Mouse (Mus musculus) inflammation-experienced regulatory T-cells, adult 6 months (primary cell): Measurements from ENCODE around the gene Zfp654. TPM values are rescaled to one million over a fixed set of nuclear protein-coding genes. Genes with fewer than 3 reads are reported as not detected.
"Not testable (repeated sequence)": the region's sequence is repeated elsewhere in the genome, so short reads cannot be mapped to it uniquely, and the experiment has no call there.

ENCODE experiments used
- ATAC-seq: one replicate; pipeline ENCODE4 v1.8.0; 2017
- polyA plus RNA-seq, 3 experiments: library from polyadenylated mRNA; unstranded; fragments of 100-300 nt; shearing (Covaris generic); gene quantifications; one replicate each; pipeline ENCODE4 v1.2.1; 2017

Zfp654 gene
- 10 to 100 TPM in 1 of 3 experiments, 1 to 10 TPM in 2; 9.0 to 10.3 (median 9.5) TPM for polyA plus RNA-seq

DNA sequence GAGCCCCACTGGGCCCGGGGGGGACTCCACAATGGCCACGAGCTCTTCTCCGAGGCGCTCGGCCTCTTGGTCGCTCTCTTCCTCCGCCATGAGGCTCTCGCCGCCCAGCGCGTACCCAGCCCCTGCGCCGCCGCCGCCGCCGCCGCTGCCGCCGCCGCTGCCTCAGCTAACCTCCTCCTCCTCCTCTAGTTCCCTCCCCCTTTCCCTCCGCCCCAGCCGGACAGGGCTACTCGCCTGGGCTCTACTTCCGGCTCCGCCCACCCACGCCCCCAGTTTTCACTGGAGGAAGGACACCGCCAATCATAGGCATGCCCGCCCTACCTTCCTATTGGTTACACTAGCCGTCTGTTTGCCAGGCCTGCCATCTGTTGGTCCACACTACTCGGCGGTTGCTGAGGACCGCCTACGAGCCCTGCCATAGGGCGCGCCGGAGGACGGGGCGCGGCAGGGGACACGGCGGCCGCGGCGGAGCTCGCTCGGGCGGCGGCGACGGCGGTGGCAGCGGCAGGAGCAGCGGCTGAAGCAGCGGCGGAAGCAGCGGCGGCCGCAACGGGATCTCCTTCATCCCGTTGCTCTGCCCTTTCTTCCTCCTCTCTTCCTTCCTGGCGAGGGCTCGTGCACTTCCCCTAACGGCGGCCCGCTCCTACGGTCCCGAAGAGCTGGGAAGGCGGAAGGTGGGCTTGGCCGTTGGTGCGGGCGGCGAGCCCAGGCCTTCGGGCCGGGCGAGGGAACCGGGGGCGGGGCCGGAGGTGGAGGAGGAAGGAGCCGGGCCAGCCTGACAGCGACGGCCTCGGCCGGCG lies at the start of gene Zfp654, which contains the start of gene Cggbp1:
Gene Zfp654 (minus strand): TSS at position 90 of the 800 bp plus-strand sequence.
Gene Cggbp1 (plus strand): TSS at position 434 of the 800 bp plus-strand sequence.
- peak; percentile 96 for ATAC-seq

- peak; percentile 73 for ATAC-seq
These were observed 47.6 kb upstream of the Zfp654 start for GRCm38 (mm10) chr16:64899084-64899483.

GRCm38 (mm10) chr16:64889496-64889895 lies 38.0 kb upstream of the Zfp654 start:
- ATAC-seq: no peak

- no peak for ATAC-seq
These were observed 34.1 kb upstream of the Zfp654 start for GRCm38 (mm10) chr16:64885547-64885946.

DNA sequence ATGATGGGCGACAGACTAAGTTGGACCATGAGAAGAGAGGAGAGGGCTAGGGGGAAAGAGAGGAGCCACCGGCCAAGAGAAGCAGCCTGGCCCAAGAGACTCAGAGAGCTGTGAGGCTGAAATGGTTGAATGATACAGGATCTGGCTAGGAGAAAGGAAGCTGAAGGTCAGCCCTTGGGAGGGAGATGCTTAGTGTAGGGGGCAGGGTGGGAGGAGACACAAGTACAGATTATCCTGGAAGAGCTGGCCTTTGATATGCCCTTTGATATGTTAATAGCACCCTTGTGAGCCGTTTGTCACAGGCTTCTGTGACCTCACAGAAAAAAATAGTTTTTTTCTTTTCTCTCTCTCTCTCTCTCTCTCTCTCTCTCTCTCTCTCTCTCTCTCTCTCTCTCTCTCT lies 33.7 kb upstream of the Zfp654 start:
- ATAC-seq: no peak

DNA sequence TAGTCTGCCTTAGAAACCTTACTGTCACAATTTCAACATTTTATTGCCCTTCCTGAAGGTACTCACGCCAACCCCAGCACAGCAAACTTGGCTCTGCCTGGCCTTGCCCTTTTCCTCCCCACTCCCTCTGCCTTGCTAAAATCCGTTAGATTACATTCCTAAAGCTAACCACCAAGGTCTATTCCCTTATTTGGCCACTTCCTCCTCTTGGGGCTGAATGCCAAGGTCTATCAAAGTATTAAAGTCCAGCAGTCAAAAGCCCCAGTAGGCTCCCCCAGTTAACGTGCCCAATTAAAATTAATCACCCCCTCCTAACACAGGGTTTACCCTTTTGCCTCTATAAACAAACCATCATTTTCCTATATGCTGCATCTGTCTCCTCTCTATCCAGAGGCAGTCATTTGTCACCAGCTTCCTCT lies 33.0 kb upstream of the Zfp654 start:
- no peak for ATAC-seq

DNA sequence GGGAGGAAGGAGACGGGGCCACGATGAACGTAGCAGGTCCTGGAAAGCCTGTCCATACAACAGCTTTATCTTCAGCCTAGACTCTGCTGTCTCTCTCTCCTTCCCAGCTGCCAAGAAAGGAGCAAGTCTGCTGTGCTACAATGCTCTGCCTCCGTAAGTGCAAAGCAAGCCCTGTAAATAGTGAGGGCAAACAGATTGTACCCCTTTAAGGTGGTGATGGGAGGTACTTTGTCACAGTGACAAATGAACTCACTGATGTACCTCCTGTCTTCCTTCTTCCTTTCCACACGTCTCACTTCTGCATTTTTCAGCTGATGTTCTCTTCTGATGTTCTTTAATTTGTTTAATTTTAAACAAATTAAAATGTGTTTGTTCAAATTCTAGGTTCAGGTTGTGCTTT lies 32.4 kb upstream of the Zfp654 start:
- ATAC-seq: no peak

GRCm38 (mm10) chr16:64881442-64881841 lies 30.0 kb upstream of the Zfp654 start:
- ATAC-seq: peak; percentile 60

- no peak for ATAC-seq
These were observed 29.5 kb upstream of the Zfp654 start for GRCm38 (mm10) chr16:64880986-64881385.

DNA sequence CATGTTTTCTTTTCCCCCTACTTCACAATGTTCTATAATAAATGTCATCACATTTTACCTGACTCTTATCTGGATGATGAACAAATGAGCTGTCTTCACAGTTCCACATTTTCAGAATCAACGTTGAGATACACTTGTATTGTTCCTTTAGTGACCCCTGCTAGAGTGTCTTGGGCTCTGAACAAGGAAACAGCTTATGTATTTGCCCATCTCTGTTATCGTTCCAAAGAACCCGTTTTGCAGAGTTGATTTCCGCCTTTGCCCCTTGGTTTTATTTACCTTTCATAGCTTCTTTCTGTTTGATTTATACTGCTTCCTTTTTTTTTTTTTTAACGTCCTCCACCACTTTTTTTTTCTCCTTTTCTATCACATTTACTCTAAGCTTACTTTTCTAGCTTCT lies 28.3 kb upstream of the Zfp654 start:
- no peak for ATAC-seq

DNA sequence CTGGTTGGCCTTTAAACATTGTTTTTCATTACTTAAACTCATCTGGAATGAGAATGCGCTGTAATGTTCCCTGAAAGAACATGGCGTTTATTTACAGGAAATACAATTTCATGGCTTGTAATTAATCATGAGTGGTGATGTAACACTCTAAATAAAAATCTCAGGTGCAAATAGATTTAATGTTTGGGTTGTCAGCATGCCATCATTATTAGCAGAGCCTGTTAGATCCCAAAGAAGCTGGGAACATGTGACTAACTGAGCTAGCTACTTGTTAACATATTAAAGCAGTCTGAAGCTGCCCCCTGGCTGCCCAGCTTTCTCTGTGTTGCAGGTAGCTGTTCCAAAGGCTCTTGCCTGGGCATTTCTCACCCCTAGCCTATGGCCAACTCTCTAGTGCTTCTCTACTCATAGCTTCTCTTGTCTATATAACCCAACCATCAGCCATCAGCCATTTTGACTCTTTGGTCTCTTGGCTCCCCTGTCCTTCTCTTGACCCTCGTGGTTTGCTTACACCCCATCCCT lies 27.2 kb upstream of the Zfp654 start:
- ATAC-seq: no peak

DNA sequence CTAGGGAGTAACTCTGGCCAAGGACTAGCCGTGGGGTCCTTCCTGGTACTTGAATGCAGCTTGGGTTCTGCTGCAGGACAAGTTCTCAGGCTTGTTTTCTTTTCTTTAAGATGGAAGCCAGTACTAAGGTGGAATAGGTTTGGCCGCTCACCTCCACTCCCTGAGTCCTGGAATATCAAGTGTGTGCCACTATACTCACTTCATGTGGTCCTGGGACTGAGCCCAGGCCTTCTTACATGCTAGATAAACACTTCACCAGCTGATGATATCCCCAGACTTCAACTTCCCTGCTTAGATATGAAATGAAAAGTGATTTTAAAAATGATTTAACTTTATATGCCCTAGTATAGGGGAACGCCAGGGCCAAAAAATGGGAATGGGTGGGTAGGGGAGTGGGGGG lies 25.9 kb upstream of the Zfp654 start:
- no peak for ATAC-seq

GRCm38 (mm10) chr16:64876631-64877265 lies 25.3 kb upstream of the Zfp654 start:
- ATAC-seq: no peak

GRCm38 (mm10) chr16:64875822-64876221 lies 24.4 kb upstream of the Zfp654 start:
- ATAC-seq: no peak

GRCm38 (mm10) chr16:64875384-64875783 lies 23.9 kb upstream of the Zfp654 start:
- no peak for ATAC-seq

DNA sequence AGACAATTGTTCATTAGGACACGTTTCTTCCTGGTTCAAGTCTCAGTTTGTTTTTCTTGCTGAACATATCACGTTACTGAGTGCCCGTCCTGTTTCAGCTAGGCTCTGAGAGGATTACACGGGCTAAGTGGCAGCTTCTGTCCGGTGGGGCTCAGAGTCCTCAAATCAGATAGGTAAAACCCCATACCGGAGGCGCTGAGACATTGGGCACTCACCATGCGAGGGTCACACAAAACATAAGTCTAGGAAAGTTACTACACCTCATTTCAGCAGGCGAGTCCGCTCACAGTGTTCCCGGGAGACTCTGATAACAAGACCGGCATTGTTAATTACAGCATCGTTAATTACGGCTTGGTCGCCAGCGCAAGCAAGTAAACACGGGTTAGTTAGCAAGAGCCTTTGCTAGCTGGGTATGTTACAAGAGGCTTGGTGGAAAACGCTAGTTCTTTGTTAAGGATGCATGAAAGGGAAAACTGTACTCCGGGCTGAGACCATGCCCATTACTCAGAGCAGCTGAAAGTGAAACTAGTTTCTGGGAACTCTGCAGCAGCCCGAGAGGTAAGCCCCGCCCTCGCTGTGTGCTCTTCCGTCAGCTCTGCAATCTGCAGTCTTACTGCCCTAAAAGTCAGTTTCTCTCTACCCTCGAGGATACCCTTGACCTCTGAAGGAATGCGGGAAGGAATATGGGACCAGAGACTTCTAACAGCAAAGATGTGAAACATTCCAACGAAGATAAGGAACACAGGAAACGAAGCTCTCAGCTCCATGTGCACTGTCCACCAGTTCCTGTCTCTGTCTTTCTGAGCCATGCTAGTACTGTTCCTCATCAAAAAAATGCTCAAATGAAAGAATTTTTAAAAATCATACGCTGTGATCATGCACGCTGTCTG lies 22.2 kb upstream of the Zfp654 start:
- ATAC-seq: peak; percentile 97

- ATAC-seq: peak; percentile 3
These were observed 21.4 kb upstream of the Zfp654 start for GRCm38 (mm10) chr16:64872841-64873240.

DNA sequence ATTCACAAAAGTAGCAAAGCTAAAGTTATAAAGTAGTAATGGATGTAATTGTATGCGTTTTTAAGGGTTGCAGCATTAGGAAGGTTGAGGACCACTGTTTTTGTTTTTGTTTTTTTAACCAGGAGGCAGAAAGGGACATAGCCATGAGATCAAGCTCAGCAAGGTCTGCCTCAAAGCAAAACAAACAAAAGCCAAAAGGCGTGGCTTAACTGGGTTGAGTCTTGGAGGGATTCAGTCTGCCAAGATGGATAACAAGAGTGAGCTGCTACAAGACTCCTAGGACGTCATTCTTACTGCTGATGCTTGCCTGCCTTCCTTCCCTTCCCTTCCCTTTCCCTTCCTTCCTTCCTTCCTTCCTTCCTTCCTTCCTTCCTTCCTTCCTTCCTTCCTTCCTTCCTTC lies 20.8 kb upstream of the Zfp654 start:
- no peak for ATAC-seq

GRCm38 (mm10) chr16:64869621-64870020 lies 18.2 kb upstream of the Zfp654 start:
- no peak for ATAC-seq

GRCm38 (mm10) chr16:64868613-64869012 lies 17.2 kb upstream of the Zfp654 start:
- ATAC-seq: no peak

DNA sequence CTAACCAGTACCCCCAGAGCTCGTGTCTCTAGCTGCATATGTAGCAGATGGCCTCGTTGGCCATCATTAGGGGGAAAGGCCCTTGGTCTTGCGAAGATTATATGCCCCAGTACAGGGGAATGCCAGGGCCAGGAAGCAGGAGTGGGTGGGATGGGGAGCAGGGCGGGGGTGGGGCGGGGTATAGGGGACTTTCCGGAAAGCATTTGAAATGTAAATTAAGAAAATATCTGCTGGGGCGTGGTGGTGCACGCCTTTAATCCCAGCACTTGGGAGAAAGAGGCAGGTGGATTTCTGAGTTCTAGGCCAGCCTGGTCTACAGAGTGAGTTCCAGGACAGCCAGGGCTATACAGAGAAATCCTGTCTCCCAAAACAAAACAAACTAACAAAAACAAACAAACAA lies 14.4 kb upstream of the Zfp654 start:
- ATAC-seq: not testable (repeated sequence)

GRCm38 (mm10) chr16:64856946-64857345 lies 5.5 kb upstream of the Zfp654 start:
- ATAC-seq: no peak

DNA sequence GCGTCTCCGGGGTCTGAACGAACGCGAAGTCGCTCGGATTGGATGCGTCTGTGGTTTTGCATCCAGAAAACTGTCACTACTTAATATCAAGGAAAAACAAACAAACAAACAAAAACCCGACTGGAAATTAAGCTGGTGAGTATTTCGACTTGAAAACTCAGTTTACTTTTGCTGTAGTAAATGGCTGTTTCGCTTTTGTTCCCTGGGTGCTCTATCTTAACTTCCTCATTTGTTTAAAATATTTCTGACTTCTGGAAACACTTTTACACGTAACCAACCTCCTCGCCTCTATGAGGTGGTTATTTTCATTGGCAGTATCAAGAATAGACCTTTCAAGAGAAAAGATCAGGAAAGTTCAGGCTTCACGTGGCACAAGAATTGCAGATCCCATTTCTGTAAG lies 1.4 kb upstream of the Zfp654 start:
- no peak for ATAC-seq
